Mouse (Mus musculus) gastrocnemius, postnatal 36 days (tissue): ENCODE data around the gene Ttl. TPM values are rescaled to one million over a fixed set of nuclear protein-coding genes. Genes with fewer than 3 reads are reported as not detected.

Experiments
- DNase-seq, 2 experiments: peaks; one replicate each; pipeline ENCODE4 v3.0.0; 2022
- intact Hi-C: fragments of 180-260 bp; cut with DNase I; formaldehyde crosslinking; loops from one replicate; pipeline ENCODE4 v1.15.1; 2025
- total RNA-seq, 2 experiments: library from RNA; stranded (reverse); gene quantifications; 2 replicates each; pipeline ENCODE4 v1.2.3; 2021

Ttl gene
- total RNA-seq, 2 experiments from 2014 or later, result 5.6 to 6.5 TPM

DNA sequence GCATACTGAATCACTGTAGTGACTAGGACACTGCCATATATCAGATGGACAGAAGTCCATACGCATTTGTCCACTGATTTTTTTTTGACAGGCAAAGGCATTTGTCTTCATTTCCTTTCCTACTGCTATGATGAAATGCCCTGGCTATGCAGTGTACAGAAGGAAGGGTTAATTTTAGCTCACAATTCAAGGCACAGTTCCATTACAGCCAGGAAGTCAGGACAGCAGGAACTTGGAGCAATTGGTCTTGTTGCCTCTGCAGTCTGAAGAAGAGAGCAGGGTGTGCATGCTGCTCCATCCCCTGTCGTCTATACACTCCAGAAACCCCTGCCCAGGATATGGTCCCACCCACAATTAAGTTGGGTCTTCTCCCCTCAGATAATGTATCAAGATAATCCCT is 13.5 kb downstream of the Ttl start:
- intact Hi-C loops, result no loop called here
- DNase-seq, result no peak

DNA sequence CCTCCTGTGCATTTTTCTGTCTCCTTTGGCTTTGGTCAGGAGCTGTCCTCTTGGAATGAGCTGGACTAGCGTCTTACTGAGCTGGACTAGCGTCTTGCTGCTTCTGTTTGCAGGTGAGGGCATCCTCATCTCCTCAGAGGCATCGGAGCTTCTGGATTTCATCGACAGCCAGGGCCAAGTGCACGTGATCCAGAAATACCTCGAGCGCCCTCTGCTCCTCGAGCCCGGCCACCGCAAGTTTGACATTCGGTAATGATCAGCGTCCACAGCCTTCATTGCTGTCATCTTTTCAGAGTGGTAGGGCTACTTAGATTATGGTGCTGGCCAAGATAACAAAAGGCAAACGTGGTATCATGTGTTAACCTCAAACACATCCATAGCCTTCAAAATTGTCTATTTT is 15.4 kb downstream of the Ttl start:
- no peak for DNase-seq
- intact Hi-C loops, result no loop called here

DNA sequence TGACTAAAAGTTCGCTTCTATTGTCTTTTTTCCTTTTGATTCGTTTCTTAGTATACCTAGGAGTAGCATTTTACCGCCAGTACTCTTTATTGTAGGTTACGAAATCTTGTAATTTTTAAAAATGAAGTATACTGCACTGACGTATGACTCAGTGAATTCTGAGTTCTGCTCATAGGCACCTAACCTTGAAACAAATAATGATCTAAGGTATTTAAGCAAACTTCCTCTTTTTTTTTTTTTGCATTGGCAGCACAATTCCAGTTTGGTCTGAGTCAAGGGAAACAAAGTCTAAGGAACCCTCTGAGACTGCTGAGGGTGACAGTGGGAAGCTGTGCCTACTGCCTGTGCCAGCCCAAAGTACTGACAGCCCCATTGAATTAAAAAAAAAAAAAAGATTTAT is 17.8 kb downstream of the Ttl start:
- intact Hi-C loops, result no loop called here
- DNase-seq, result no peak

DNA sequence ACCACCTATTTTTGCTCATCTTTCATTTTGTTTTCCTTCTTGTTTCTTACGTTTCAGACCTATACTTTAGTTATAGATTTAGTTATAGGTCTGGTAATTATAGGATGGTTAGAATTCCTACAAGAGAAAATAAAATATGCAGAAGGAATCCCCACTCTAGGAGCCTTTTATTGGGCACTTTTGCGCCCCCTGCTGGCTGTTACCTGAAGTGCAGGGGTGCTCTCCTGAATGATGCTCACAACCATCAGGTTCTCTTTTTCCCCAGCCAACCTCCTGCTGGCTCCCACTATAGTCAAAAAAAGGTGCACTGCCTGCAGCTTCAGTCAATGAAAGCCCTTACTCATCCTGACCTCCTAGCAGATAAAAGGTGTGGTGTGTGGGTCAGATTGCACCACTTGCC is 19.2 kb downstream of the Ttl start:
- intact Hi-C loops, result loop anchor here (5.0 kb wide), 1 partner anchor 138 kb away; no protein-coding TSS in a partner anchor
- DNase-seq, result no peak

DNA sequence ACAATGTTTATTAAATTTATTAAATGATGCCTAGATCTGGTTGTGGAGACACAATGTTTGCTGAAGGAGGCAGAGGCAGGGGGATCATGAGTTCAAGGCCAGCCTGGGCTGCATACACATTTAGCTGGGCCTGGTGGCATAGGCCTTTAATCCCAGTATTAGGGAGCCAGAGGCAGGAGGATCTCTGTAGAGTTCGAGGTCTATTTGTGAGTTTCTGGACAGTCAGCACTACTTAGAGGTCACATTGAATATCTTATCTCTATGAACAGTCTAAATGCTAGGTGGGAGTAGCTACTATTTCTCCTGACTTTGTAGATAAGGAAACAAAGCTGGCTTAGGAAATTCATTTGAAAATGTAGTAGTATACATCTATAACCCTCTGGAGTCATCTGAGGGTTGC is 21.8 kb downstream of the Ttl start:
- intact Hi-C loops, result loop anchor here (5.0 kb wide), 1 partner anchor 140 kb away; no protein-coding TSS in a partner anchor
- DNase-seq, result no peak

DNA sequence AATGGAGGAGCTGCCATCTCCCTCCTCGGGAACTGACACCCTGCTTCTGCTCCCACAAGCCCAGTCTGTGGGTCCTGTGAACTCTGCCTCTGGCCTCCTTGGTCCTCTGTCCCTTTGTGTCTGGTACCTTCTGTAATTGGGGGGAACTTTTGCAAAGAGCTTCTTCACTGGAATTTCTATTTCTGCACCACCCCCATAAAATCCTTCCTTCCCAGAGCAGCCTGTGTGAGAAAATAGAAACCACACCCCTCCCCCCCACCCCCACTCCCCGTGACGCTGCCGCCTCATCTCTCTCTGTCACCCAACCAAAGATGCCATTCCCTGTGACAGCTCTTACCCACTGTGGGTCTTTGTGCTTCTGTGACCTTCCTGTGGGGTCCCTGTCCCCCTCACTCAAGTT is 24.6 kb downstream of the Ttl start:
- intact Hi-C loops, result no loop called here
- DNase-seq, result no peak

DNA sequence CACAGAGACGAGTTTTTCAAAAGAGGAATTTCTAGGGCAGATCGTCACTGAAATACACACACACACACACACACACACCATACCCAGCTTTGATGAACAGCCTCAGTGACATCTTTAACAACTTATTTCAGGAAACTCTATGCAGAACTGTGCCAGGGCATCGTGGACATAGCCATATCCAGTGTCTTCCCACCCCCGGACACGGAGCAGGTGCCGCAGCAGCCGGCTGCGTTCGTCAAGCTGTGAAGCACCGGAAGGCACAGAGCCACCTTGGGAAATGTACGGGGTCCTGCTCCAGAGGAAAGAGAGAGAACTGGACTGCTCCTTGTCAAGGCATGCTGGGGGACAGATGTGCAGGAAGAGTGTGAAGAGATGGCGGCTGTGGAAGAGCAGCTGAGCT is 27.1 kb downstream of the Ttl start:
- intact Hi-C loops, result no loop called here
- no peak for DNase-seq

DNA sequence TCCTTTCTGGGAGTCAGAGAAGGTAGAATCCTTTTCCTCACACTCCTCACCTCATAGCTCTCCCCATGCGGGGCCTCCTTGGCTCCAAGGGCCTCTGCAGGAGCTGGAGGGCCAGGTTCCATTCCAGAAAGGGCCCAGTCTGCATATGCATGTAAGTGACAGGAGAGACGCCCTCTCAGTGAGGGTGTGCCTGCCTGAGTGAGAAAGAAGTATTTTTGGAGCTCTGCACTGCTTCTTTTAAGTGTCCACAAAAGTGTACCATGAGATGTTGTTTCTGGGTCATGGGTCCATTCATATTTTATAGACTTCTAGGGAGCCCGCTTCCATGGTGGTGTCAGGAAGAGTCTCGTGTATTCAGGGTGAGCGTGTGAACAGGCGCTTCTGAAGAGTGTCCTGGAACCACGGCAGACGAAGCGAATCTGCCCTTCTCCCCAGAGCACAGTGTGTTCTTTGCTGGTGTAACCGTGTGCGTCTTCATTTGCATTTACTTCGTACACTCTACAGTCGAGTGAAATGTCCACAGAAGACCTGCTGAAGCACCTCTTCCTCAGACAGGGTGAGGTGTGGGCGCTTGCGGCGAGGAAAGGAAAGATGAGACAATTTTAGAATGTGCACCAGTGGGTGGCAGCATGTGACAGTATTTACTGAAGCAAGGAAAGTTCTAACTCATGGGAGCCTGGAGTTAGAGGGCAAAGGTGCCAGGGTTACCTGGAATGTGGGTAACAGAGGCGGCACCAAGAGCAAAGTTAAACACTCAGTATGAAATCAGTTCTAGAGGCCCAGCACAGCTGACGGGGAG is 28.4 kb downstream of the Ttl start:
- DNase-seq, result no peak
- intact Hi-C loops, result no loop called here

DNA sequence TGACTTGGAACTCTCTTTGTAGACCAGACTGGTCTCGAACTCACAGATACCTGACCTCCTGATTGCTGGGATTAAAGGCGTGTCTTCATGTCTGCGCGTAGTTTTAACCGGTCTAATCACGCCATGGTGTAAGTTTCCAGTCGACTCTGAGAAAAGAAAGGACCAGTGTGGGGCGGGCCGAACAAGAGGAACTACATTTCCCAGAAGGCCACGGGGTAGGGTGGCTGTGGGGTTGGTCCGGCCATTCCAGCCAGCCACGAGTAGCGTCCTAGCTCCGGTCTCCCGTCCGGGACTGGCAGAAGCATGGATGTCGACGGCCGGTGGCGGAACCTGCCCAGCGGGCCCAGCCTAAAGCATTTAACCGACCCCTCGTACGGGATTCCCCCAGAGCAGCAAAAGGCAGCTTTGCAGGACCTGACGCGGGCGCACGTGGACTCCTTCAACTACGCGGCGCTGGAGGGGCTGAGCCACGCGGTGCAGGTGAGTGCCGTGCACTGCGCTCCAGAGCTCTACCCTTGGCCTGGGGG is 35.1 kb downstream of the Ttl start, which contains the start of gene Polr1b:
Gene Polr1b, plus strand, starts transcription at position 212 of the 527 bp plus-strand sequence.
- intact Hi-C loops, result no loop called here

DNA sequence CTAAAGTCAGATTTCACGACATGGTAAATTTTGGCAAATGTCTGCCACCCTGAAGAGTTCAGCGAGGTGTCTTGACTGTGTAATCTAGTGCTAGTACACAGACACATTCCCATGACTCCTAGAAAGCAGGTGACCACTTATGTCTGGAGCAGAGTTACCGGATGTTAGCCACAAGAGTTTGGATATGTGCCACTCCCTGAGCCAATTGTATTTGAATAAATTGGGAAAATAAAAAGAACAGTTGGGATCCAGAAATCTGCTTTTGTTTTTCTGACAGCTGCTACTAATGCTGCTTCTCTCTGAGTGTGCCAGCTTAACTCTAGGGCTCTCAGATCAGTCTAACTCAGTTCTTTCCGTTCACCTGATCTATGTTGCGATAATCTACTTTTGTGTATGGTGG is 47.2 kb downstream of the Ttl start:
- intact Hi-C loops, result no loop called here
- DNase-seq, result no peak

More for the DNA sequence above, 35.1 kb downstream of the Ttl start, which contains the start of gene Polr1b:
- DNase-seq, result peak; percentile 87 to 88

DNA sequence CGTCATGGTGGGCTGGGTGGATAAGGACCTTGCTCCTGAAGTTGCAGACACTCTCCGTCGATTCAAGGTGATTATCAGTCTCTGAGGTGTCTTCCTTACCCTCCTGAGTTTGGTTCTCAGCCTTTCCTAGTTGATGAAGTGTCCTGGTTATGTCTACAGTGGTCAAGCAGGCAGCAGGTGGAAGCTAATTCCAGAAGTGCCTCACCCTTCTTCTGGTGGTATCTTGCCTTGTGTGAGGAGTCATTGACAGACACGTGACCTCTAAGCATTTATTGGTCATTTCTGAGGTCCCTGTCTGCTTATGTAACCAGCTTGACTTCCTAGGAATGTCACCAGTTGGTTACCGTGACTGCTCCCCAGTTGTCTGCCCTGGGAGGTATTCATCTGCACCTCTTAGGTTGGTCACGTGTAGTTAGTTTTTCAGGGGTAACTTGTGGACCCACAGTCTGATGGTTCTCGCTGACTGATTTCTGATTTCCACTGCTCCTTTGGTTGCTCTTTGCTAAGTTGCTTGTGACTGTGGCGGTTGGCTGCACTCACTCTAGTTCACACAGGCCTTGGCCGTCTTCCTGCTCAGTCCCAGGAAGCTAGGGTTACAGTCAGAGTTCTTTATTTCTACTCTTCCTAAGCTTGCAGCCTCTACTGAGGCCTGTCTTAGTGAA is 50.1 kb downstream of the Ttl start:
- intact Hi-C loops, result no loop called here
- DNase-seq, result no peak

DNA sequence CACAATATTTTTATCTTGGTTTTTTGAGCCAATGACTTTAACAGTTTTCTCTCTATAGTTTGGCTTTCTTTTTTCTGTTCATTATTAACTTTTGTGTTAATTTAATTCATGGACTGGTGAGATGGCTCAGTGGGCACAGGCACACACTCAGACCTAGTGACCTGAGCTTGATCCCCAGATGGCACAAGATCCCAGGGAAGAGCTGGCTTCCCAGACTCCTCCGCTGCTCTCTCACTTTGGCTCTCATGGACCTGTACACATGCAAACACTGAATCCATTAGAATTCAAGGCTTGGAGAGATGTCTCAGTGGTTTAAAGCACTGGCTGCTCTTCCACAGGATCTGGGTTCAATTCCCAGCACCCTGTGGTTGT is 50.6 kb downstream of the Ttl start:
- no peak for DNase-seq
- intact Hi-C loops, result no loop called here

DNA sequence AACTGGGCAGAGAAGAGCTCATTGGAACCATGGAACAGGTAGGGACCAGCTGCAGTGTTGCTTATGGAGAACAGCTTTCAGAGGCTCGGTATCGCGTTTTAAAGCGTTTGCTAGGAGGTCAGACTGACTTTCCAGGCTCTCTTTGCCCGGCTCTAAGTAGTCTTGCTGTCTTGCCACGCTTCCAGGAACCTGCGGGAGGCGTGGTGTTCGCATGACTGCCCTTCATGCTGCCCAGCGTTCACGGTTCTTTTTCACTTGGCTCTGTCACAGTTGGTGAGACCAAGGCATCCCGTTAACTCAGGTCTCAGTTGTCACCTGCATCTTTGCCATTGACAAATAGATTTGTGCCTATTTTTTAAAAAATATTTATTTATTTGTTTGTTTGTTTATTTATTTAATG is 52.3 kb downstream of the Ttl start:
- intact Hi-C loops, result no loop called here
- no peak for DNase-seq

DNA sequence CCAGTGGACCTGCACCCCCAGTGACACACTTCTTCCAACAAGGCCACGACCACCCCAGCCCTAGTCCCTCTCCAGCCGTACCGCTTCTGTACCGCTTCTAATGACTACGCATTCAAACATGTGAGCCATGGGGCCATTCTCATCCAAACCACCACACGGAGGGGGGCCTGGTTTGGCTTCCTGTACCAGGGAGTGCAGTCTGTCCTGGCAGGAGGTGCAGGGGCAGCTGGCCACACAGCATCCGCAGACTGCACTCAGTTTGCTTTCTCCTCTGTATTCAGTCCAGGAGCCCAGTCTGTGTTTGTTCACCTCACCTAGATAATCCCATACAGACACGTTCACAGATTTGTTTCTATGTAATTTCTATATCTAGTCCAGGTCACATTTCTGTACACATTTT is 56.2 kb downstream of the Ttl start:
- no peak for DNase-seq
- intact Hi-C loops, result no loop called here

DNA sequence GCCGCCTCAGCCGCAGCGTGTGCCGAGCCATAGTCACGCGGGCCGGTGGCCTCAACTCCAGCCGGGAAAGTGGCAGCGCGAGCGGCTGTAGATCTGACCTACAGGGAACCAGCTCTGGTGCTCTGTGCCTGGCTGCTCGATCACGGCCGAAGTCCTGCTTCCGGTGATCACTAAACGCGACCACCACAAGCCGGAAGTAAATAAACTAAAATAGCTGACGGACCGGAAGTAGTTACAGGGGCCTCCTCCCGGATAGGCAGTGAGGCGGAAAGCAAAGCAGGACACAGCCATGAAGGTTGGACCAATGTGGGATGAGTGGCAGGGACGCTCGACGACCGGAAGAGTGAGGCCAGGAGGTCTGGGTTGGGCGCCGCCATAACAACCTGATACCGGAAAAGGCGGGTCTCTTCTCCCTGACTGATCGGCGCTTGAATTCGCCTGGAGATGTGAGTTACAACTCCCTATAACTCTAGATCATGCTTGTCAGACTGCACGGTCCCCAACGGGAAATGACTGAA is 63.7 kb downstream of the Ttl start, which contains the start of gene Chchd5:
Gene Chchd5, plus strand, starts transcription at position 289 of the 518 bp plus-strand sequence.
- peak; percentile 84 to 85 for DNase-seq
- intact Hi-C loops, result no loop called here

DNA sequence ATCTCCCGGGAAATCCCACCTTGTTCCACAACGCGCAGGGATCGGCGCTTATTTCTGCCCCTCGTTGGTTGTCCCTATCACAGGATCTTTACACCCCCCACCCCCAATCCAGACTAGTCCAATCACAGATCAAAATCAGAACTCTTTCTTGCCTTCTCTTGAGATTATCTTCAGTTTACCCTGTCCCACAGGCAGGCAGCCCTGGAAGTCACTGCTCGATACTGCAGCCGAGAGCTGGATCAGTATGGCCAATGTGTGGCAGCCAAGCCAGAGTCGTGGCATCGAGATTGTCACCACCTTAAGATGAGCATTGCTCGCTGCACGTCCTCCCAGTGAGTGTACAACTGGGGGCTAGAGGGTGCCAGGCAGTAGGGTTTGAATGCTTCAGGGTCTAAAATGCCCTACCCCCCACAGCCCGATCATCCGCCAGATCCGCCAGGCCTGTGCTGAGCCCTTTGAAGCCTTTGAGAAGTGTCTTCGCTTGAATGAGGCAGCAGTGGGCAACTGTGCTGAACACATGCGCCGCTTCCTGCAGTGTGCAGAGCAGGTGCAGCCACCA is 64.3 kb downstream of the Ttl start:
- peak in 1 of 2 experiments; percentile 19 for DNase-seq
- intact Hi-C loops, result loop anchor here (5.0 kb wide), 1 partner anchor 62 kb away; no protein-coding TSS in a partner anchor

DNA sequence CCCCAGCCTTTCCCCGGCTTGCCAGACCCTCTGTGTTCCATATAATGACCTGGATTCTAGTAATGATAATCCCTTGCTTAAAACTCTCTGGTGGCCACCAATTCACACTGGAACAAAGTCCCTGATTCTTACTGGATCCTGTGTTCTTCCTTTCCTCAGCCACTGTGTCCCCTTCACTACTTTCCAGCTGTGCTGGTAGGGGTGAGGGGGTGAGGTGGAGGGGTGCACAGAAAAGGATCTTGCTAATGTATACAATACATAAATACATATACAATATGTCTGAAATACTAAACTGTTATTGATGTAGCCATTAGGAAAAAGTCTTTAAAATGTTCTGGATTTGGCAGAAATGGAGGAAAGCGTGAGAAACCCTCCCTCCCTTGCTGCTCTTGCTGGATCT is 65.0 kb downstream of the Ttl start:
- intact Hi-C loops, result loop anchor here (5.0 kb wide), 1 partner anchor 62 kb away; no protein-coding TSS in a partner anchor
- no peak for DNase-seq

DNA sequence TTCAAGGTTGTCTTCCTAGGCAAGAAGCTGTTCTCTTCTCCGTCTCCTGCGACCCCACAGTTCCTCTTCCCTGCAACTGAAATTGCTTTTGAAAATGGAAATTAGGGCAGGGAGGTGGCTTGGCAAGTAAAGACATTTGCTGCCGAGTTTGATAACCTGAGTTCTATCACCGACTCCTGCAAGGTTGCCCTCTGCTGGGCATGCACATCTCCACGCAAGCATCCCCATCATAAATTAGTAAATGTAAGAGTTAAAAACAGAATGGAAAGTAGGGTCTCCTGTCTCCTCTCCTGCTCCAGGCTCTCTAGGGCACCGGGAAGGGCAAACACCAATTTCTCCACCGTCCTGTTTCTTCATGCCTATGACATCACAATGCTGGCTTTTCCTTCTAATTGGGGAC is 66.5 kb downstream of the Ttl start:
- no peak for DNase-seq
- intact Hi-C loops, result loop anchor here (5.0 kb wide), 1 partner anchor 60 kb away; no protein-coding TSS in a partner anchor

DNA sequence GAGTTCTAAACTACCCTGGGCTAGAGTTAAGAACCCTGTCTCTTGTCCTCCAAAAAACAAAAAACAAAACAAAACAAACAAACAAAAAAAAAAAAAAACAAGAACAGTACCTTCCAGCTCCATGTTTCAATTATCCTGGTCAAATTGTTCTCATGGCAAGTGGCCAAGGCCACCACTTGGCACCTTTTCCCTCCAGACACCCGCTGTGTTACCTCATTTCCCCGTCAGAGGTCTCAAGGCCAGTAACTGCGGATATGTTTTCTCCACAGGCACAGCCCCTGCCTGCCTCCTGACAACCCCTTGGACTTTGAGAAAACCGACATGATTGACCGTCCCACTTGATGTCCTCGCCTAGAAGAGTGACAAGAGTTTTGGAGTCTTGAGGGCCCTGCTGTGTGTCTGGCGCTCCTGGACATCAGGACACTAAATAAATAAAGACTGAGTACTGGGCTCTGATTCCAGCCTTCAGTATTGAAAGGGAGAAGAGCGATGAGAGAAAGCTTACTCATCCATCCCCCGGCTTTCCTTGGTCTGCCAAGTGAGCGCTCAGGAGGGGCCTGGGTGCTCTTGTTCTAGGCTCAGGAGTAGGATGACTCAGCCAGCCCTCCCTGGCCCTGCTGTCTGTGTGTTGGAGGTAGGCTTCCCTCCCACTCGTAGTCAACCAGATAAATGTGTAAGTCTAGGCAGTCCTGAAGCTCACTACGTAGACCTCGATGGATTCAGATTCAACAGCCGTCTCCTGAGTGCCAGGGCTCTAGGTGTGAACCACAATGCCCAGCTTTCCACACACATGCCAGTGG is 67.5 kb downstream of the Ttl start:
- intact Hi-C loops, result loop anchor here (5.0 kb wide), 1 partner anchor 59 kb away; no protein-coding TSS in a partner anchor
- no peak for DNase-seq

DNA sequence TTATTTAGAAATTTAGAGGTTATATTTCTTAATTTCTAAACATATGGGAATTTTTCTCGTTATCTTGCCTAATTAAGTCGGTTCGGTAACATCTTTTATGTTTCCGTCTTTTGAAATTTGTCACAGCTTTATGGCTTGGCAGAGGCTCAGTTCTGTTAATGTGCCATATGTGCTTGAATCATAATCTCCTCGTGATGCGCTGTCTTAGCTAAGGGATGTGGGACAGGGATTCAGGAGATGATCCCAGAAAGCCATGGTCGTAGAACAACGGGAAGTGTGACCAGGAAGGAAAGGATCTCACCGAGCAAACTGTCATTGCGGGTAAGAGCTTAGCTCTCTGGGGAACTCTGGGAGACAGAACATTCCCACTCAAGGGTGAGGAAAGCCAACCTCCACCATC is 74.2 kb downstream of the Ttl start:
- no peak for DNase-seq
- intact Hi-C loops, result no loop called here
